Mouse (Mus musculus) lung, embryonic 15.5 days (tissue): ENCODE results near the gene Acad11. TPM values are rescaled to one million over a fixed set of nuclear protein-coding genes. Genes with fewer than 3 reads are reported as not detected.

ENCODE experiments used
- ATAC-seq: fragments of 200-750 bp; cut with Nextera tagmentation; 2 replicates; pipeline ENCODE4 v1.8.0; 2017; ENCODE audit warnings: moderate number of reproducible peaks, borderline replicate concordance; ENCODE audit not compliant: low FRiP score, low TSS enrichment; ENCODE audit errors: extremely low read depth
- H3K27ac ChIP-seq: fragments of 300-500 bp; sonication (generic); 2 replicates; pipeline ENCODE4 v1.5.1; 2015; ENCODE audit warnings: moderate library complexity, mild to moderate bottlenecking, inconsistent platforms
- H3K27me3 ChIP-seq: fragments of 300-500 bp; sonication (generic); 2 replicates; pipeline ENCODE4 v1.6.1; 2015; ENCODE audit warnings: inconsistent platforms
- H3K36me3 ChIP-seq: fragments of 300-500 bp; sonication (generic); 2 replicates; pipeline ENCODE4 v1.6.1; 2015; ENCODE audit warnings: inconsistent platforms
- H3K4me1 ChIP-seq: fragments of 300-500 bp; sonication (generic); 2 replicates; pipeline ENCODE4 v1.6.1; 2015; ENCODE audit warnings: inconsistent platforms
- H3K4me2 ChIP-seq: fragments of 300-500 bp; sonication (generic); 2 replicates; pipeline ENCODE4 v1.6.1; 2015; ENCODE audit warnings: inconsistent platforms, mild to moderate bottlenecking, moderate library complexity
- H3K4me3 ChIP-seq: fragments of 300-500 bp; sonication (generic); 2 replicates; pipeline ENCODE4 v1.5.1; 2015; ENCODE audit warnings: mild to moderate bottlenecking, inconsistent platforms
- H3K9ac ChIP-seq: fragments of 300-500 bp; sonication (generic); 2 replicates; pipeline ENCODE4 v1.6.1; 2015; ENCODE audit warnings: inconsistent platforms
- H3K9me3 ChIP-seq: fragments of 300-500 bp; sonication (generic); 2 replicates; pipeline ENCODE4 v1.6.1; 2016; ENCODE audit warnings: inconsistent platforms
- WGBS: fragments of 180-500 bp; shearing (Covaris S2); methylation state at CpG from one replicate; pipeline ENCODE4 v1.1.7; 2015; 5-methylcytosine and 5-hydroxymethylcytosine counted together
- polyA plus RNA-seq: library from polyadenylated mRNA; unstranded; fragments of >200 nt; fragmentation: Nextera tagmentation; extraction: Ambion mirVana; gene quantifications from 2 replicates; pipeline ENCODE4 v1.2.1, GENCODE M21; 2015

The Acad11 gene
- polyA plus RNA-seq, 1 experiment from 2014 or later = 10.8 TPM

DNA sequence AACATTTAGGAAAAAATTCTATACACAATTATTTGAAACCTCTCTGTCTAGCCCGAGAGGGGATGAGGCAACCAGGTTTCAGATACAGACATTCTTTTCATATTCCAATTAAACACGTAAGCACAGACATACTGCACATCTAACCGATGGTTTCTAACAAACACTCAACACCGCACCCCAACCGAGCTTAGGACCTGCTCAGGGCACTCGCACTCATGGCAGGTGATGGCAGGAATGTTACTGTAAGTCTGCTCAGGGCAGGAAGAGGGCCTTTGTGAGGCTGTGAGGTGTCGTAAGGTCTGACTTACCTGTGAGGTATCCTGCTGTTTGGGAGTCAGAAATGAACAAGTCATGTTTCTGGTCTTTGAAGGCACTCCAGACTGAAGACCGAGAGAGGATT, 93.3 kb downstream of the Acad11 start:
- 94% methylated on average over 8 of the region's 8 CpGs for WGBS
- Histone ChIP-seq H3K4me1 (no peaks in the 10 kb centered on the region), H3K4me3 (no peak overlapping the region), H3K4me2 (no peak overlapping the region), H3K27ac (no peak overlapping the region), H3K9ac (no peak overlapping the region), H3K36me3 (peaks cover 92% of the 10 kb centered on the region), H3K9me3 (no peaks in the 10 kb centered on the region), H3K27me3 (no peaks in the 10 kb centered on the region)
- no peak for ATAC-seq

DNA sequence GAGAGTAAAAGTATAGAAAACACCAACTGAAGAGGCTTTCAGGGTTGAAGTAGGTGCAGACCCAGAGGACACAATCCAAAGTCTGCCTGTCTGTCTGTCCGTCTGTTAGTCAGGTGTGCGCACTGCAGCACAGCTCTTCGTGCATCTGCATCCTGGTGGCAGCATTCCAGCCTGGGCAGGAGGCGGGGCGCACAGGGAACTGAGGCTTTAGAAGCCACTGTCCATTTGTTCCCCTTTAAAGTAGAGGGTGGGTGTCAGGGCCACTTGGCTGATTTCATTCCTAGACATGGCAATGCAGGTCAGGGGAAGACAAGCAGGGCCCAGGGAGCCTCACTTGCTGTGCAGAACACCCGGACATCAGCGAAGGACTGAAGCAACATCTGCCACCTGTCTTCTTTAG, 94.1 kb downstream of the Acad11 start:
- Histone ChIP-seq H3K27me3 (no peaks in the 10 kb centered on the region), H3K36me3 (peaks cover 93% of the 10 kb centered on the region), H3K27ac (no peak overlapping the region), H3K4me3 (no peak overlapping the region), H3K4me2 (no peak overlapping the region), H3K4me1 (no peaks in the 10 kb centered on the region), H3K9ac (no peak overlapping the region), H3K9me3 (no peaks in the 10 kb centered on the region)
- WGBS = 94% methylated on average over 7 of the region's 7 CpGs
- no peak for ATAC-seq

DNA sequence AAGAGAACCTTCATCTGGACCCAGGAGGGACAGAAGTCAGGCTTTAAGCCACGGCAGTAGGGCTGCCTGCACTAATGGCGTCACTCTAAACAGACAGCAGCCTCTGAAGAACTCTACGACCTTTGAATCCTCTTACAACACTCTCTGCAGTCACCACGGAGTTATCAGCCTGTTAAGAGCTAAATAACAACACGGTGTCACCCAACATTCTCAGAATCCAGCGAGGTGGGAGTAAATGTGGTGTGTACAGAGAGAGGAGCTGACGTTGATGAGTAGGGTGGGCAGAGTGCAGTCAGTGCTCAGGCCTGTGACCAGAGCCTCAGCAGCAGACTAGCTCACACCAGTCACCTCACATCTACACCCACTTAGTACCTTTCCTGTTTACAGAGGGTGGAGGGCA, 97.9 kb downstream of the Acad11 start:
- H3K4me1 ChIP-seq = no peaks in the 10 kb centered on the region
- WGBS = 74% methylated on average over 7 of the region's 7 CpGs
- ATAC-seq = no peak

DNA sequence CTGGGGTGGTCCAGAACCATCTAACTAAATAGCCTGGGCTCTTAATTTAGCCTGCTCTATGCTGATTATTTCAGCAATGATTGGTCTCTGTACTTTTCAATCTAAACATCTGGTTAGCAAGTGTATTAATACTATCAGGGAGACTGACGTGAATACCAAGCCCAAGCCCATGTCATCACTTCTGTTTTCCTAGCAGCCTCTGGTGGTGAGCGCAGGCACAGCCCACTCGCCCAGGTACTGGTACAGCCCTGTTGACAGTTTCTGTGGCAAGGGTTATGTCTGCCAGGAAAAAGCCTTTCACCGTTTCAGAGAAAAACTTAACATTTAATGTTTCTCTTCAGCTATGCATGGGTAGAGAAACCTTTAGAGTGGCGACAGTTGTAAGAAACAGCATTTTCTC, 101.0 kb downstream of the Acad11 start:
- Histone ChIP-seq H3K4me2 (no peak overlapping the region), H3K9ac (no peak overlapping the region)

More for the DNA sequence above, 97.9 kb downstream of the Acad11 start:
- H3K4me2 ChIP-seq = no peak overlapping the region
- H3K4me3 ChIP-seq = no peak overlapping the region
- peaks cover 90% of the 10 kb centered on the region for H3K36me3 ChIP-seq
- no peaks in the 10 kb centered on the region for H3K9me3 ChIP-seq
- no peaks in the 10 kb centered on the region for H3K27me3 ChIP-seq
- H3K27ac ChIP-seq = no peak overlapping the region
- H3K9ac ChIP-seq = no peak overlapping the region

DNA sequence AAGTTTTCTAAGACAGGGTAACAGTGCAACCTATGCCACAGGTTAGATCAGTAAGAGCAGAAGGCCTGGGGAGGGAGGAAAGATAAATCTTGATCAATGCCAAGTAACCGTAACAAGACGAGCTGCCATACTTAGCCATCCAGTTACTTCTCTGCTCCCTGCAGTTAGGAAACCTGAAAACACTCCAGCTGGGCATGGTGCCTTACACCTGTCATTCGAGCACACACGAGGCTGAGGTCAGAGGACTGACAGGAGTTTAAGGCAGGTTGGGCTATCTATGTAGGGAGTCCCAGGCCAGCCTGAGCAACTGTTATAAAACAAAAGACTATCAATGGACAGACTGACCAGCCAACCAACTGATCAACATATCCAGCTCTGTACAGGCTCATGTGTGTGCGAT, 102.7 kb downstream of the Acad11 start:
- Histone ChIP-seq H3K36me3 (peaks cover 78% of the 10 kb centered on the region), H3K9me3 (no peaks in the 10 kb centered on the region), H3K9ac (no peak overlapping the region), H3K27ac (no peak overlapping the region), H3K4me1 (no peaks in the 10 kb centered on the region), H3K4me3 (no peak overlapping the region), H3K4me2 (no peak overlapping the region), H3K27me3 (no peaks in the 10 kb centered on the region)
- no peak for ATAC-seq
- WGBS = 90% methylated on average over 5 of the region's 5 CpGs

More for the DNA sequence above, 101.0 kb downstream of the Acad11 start:
- Histone ChIP-seq H3K4me3 (no peak overlapping the region), H3K36me3 (peaks cover 81% of the 10 kb centered on the region), H3K27me3 (no peaks in the 10 kb centered on the region), H3K4me1 (no peaks in the 10 kb centered on the region), H3K9me3 (no peaks in the 10 kb centered on the region), H3K27ac (no peak overlapping the region)
- ATAC-seq = no peak
- 85% methylated on average over 5 of the region's 5 CpGs for WGBS

DNA sequence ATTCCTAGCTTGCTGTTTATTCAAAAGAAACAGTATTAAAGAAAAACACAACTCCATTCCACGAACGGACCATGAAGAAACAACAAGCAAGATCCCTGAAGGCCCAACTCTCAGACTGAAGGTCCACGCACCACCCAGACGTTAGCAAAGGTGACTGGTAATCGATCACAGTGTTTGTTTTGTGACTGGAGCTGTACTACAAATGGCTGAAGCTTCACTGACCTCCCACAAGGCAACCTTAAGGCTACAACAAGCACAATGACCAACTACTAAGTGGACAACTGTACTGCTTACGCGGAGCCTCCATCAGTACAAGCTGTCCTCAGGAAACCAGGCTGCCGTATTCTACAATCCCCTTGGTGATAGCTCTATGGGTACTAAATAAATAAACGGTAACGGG, 106.8 kb downstream of the Acad11 start:
- H3K27ac ChIP-seq = no peak overlapping the region
- H3K4me2 ChIP-seq = no peak overlapping the region
- H3K4me1 ChIP-seq = no peaks in the 10 kb centered on the region
- no peaks in the 10 kb centered on the region for H3K9me3 ChIP-seq
- no peaks in the 10 kb centered on the region for H3K27me3 ChIP-seq
- H3K36me3 ChIP-seq = peaks cover 72% of the 10 kb centered on the region
- no peak overlapping the region for H3K9ac ChIP-seq
- 89% methylated on average over 10 of the region's 10 CpGs for WGBS
- ATAC-seq = no peak
- no peak overlapping the region for H3K4me3 ChIP-seq

- Histone ChIP-seq H3K27me3 (no peaks in the 10 kb centered on the region), H3K4me2 (no peak overlapping the region), H3K27ac (no peak overlapping the region), H3K36me3 (peaks cover 73% of the 10 kb centered on the region), H3K9me3 (no peaks in the 10 kb centered on the region), H3K9ac (no peak overlapping the region), H3K4me3 (no peak overlapping the region), H3K4me1 (no peaks in the 10 kb centered on the region)
- no peak for ATAC-seq
- 73% methylated on average over 6 of the region's 6 CpGs for WGBS
Measured at GRCm38 (mm10) chr9:104171651-104172050, 108.5 kb downstream of the Acad11 start.

GRCm38 (mm10) chr9:104172342-104172741, 109.2 kb downstream of the Acad11 start:
- Histone ChIP-seq H3K9ac (no peak overlapping the region), H3K36me3 (peaks cover 72% of the 10 kb centered on the region), H3K4me1 (no peaks in the 10 kb centered on the region), H3K4me2 (no peak overlapping the region), H3K4me3 (no peak overlapping the region), H3K27me3 (no peaks in the 10 kb centered on the region), H3K9me3 (no peaks in the 10 kb centered on the region), H3K27ac (no peak overlapping the region)
- ATAC-seq = no peak
- WGBS = 72% methylated on average over 6 of the region's 6 CpGs

Other genes starting within 250 kb of the Acad11 start
- gene Nphp3, start 60.8 kb upstream of the Acad11 start, polyA plus RNA-seq = 4.7 and 4.9 TPM in 2 replicates
- gene Gm28305, start 22.7 kb upstream of the Acad11 start, polyA plus RNA-seq = not detected in 2 replicates
- 49.3 and 50.4 TPM in 2 replicates for gene Uba5, start 243 bp upstream of the Acad11 start, polyA plus RNA-seq
- gene Ackr4, start 63.6 kb downstream of the Acad11 start, polyA plus RNA-seq = 0.92 and 1.5 TPM in 2 replicates
- gene Dnajc13, start 199.6 kb downstream of the Acad11 start, polyA plus RNA-seq = 16.6 and 18.6 TPM in 2 replicates